Mouse (Mus musculus): ENCODE results near the gene Jakmip3.

DNA sequence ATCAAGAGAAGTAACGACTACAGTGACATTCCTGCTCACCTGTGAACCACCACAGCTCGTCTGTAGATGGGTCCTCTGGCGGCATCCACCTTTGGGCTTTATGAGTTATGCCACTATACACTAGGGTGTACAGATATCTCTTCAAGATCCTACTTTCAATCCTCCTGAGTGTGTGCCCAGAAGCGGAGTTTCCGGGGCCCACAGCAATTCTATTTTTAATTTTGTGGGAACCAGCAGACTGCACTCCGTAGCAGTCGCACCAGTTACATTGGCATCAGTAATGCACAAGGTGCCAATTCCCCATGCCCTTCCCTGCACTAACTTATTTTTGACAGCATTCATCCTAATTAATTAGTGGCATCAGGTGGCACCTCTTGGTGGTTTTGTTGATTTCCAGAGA, 37.0 kb downstream of the Jakmip3 start:
- TF ChIP-seq CTCF (IDR thresholded peaks at IDR 0.05; ENCODE audit: low read depth, low read length) (no peak), GATA1 (IDR thresholded peaks at IDR 0.05; ENCODE audit: borderline replicate concordance, low read length) (no peak), TAL1 (conservative IDR thresholded peaks at IDR 0.05; ENCODE audit: low read depth, low read length) (no peak)
